Mouse (Mus musculus): ENCODE measurements around the gene Cbfa2t3. TPM values are rescaled to one million over a fixed set of nuclear protein-coding genes. Genes with fewer than 3 reads are reported as not detected.

The Cbfa2t3 gene
- polyA plus RNA-seq (2017; shearing (Covaris generic)) = 1.5 TPM

GRCm38 (mm10) chr8:122699005-122699492 is at the start of gene Cbfa2t3:
TSS of gene Cbfa2t3 (minus strand) at chr8:122699109.

GRCm38 (mm10) chr8:122622727-122623126 is 76.2 kb downstream of the Cbfa2t3 start, which contains the start of gene Pabpn1l:
TSS of gene Pabpn1l (minus strand) at chr8:122622739.

GRCm38 (mm10) chr8:122611295-122612133 is 87.4 kb downstream of the Cbfa2t3 start, which contains the start of the genes Galns and Trappc2l:
TSS of gene Galns (minus strand) at chr8:122611463.
TSS of gene Trappc2l (plus strand) at chr8:122611640.

GRCm38 (mm10) chr8:122576648-122577022 is 122.3 kb downstream of the Cbfa2t3 start, which contains the start of gene Aprt:
TSS of gene Aprt (minus strand) at chr8:122576909.

Other genes starting within 250 kb of the Cbfa2t3 start
- 8.2 TPM for gene Snai3, start 238.4 kb downstream of the Cbfa2t3 start, polyA plus RNA-seq (2017; shearing (Covaris generic))
- 170 TPM for gene Rnf166, start 223.0 kb downstream of the Cbfa2t3 start, polyA plus RNA-seq (2017; shearing (Covaris generic))
- 44.4 TPM for gene Ctu2, start 223.0 kb downstream of the Cbfa2t3 start, polyA plus RNA-seq (2017; shearing (Covaris generic))
- gene Piezo1, start 147.8 kb downstream of the Cbfa2t3 start, polyA plus RNA-seq (2017; shearing (Covaris generic)) = 35.1 TPM
- 77.6 TPM for gene Cdt1, start 131.1 kb downstream of the Cbfa2t3 start, polyA plus RNA-seq (2017; shearing (Covaris generic))
- 151 TPM for gene Aprt, start 122.2 kb downstream of the Cbfa2t3 start, polyA plus RNA-seq (2017; shearing (Covaris generic))
- 7.4 TPM for gene Galns, start 87.6 kb downstream of the Cbfa2t3 start, polyA plus RNA-seq (2017; shearing (Covaris generic))
- gene Trappc2l, start 87.5 kb downstream of the Cbfa2t3 start, polyA plus RNA-seq (2017; shearing (Covaris generic)) = 33.9 TPM
- not detected for gene Pabpn1l, start 76.4 kb downstream of the Cbfa2t3 start, polyA plus RNA-seq (2017; shearing (Covaris generic))
- gene Acsf3, start 76.4 kb upstream of the Cbfa2t3 start, polyA plus RNA-seq (2017; shearing (Covaris generic)) = 5.4 TPM
- gene Cdh15, start 148.9 kb upstream of the Cbfa2t3 start, polyA plus RNA-seq (2017; shearing (Covaris generic)) = not detected